Mouse (Mus musculus) bone marrow, adult 2 months (tissue): ENCODE measurements around the gene Rnf31. TPM values are rescaled to one million over a fixed set of nuclear protein-coding genes. Genes with fewer than 3 reads are reported as not detected.
A peak's percentile ranks its signal among the peaks of the same experiment; 100 is the strongest.

Experiments used
- H3K27ac ChIP-seq: fragments of 200-500 bp; 2 replicates; pipeline ENCODE4 v1.5.1; 2012; ENCODE audit warnings: low read depth, mild to moderate bottlenecking, control low read depth, inconsistent platforms, low read length; ENCODE audit not compliant: control insufficient read depth, poor library complexity, insufficient read depth
- H3K4me1 ChIP-seq: fragments of 200-500 bp; 2 replicates; pipeline ENCODE4 v1.6.1; 2011; ENCODE audit warnings: low read length; ENCODE audit not compliant: control insufficient read depth, insufficient read depth
- H3K4me3 ChIP-seq: fragments of 200-500 bp; replicated peaks from 2 replicates; pipeline ENCODE3; 2011; ENCODE audit warnings: mild to moderate bottlenecking, low read depth, low read length, control low read depth; ENCODE audit not compliant: control insufficient read depth
- CTCF ChIP-seq: fragments of 200-500 bp; IDR thresholded peaks from 2 replicates; pipeline ENCODE4 v1.5.1; 2011; ENCODE audit warnings: low read length, control low read depth; ENCODE audit not compliant: control insufficient read depth, insufficient read depth
- POLR2A ChIP-seq: fragments of 200-500 bp; IDR thresholded peaks from 2 replicates; pipeline ENCODE4 v1.6.1; 2011; ENCODE audit warnings: low read depth, mild to moderate bottlenecking, control low read depth, low read length, borderline replicate concordance; ENCODE audit not compliant: control insufficient read depth
- WGBS: fragments of 180-500 bp; shearing (Covaris S2); methylation state at CpG from one replicate; pipeline ENCODE4 v1.1.7; 2018; 5-methylcytosine and 5-hydroxymethylcytosine counted together
- polyA plus RNA-seq: library from polyadenylated mRNA; stranded (reverse); fragments of >200 nt; gene quantifications from 2 replicates; pipeline ENCODE4 v1.2.4, GENCODE M21; 2011; ENCODE audit warnings: low replicate concordance; ENCODE audit not compliant: missing spikeins, insufficient read depth, insufficient read length

The Rnf31 gene
- polyA plus RNA-seq, 1 experiment = 160 TPM

DNA sequence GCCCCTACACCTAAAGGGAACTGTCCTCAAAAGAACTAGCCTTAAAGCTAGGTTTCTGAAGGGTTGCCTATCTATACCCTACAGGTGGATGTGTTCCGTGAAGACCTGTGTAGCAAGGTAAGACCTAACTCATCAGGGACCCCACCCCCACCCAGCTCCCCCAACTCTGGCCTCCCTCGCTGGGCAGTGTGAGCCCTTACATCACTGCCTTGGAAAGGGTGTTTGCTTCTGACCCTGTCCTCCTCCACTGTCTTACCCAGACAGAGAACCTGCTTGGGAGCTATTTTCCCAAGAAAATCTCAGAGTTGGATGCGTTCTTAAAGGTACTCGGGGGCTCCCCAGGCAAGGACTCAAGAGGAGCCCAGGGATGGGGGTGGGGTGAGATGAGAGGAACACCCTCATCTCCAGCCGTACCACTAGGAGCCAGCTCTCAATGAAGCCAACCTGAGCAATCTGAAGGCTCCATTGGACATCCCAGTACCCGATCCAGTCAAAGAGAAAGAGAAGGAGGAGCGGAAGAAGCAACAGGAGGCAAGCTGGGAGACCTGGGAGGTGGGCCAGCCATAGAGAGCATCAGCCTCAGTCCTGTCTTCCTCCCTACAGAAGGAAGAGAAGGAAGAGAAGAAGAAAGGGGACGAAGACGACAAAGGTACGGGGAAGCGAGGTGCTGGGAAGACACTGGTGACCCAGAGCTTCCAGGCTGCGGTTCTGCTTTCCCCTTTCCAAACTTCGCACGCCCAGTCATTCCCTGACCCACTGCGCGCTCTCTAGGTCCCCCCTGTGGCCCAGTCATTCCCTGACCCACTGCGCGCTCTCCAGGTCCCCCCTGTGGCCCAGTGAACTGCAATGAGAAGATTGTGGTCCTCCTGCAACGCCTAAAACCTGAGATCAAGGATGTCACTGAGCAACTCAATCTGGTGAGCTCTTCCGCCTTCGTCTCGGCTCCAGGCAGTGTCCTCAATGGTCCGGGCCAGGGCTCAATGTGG is 11.7 kb upstream of the Rnf31 start:
- no peak overlapping the region for H3K27ac ChIP-seq
- WGBS = 90% methylated on average over 23 of the region's 23 CpGs
- H3K4me3 ChIP-seq = no peak overlapping the region
- no peaks in the 10 kb centered on the region; the same call in 1 of the 2 replicates for H3K4me1 ChIP-seq
- no peak for TF ChIP-seq POLR2A
- TF ChIP-seq CTCF = no peak

DNA sequence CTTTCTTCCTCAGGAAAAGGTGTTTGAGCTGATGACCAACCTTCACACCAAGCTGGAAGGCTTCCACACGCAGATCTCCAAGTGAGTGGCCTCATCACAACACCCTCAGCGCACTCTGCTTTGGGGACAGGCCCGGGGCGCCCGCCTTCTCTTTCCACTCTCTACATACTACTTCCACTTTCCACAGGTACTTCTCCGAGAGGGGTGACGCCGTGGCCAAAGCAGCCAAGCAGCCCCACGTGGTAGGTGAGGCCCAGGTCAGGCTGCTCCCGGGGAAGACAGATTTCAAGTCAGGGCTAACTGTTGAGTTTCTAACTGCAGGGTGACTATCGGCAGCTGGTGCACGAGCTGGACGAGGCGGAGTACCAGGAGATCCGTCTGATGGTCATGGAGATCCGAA is 10.8 kb upstream of the Rnf31 start:
- no peaks in the 10 kb centered on the region; the same call in 1 of the 2 replicates for H3K4me1 ChIP-seq
- no peak overlapping the region for H3K27ac ChIP-seq
- 89% methylated on average over 16 of the region's 16 CpGs for WGBS
- TF ChIP-seq CTCF = no peak
- no peak for TF ChIP-seq POLR2A
- no peak overlapping the region for H3K4me3 ChIP-seq

DNA sequence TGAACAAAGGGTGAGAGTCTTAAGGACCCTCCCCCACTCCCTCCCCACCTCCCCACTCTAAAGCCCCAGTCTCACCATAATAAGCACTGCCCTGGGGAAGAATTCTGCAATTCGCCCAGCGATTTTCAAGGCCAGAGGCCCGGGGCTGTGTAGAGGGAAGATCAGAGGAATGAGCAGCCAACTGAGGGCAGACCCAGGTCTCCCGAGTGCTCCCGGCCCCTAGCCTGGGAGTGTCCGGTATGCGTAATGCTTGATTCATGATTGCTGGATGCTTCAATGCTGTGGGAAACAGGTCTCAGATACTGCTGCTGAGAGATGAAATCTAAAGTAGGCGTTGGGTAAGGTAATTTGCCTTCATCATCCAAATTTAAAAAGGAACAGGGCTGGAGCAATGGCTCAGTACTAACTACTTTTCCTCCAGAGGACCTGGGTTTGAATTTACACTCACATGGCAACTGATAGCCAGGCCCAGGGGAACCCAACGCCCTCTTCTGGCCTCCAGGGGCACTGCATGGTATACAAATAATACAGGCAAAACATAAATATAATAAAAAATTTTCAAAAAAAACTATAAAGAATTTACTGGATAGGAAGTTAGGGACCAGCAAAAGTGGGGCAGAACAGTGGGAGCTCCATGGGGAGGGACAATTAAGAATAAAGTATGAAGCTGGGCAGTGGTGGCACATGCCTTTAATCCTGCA is 9.4 kb upstream of the Rnf31 start:
- TF ChIP-seq POLR2A = no peak
- TF ChIP-seq CTCF = peak; percentile 43; the same call in 1 of the 2 replicates
- no peak overlapping the region for H3K4me3 ChIP-seq
- WGBS = 79% methylated on average over 9 of the region's 9 CpGs
- H3K27ac ChIP-seq = no peak overlapping the region
- no peaks in the 10 kb centered on the region; the same call in 1 of the 2 replicates for H3K4me1 ChIP-seq

DNA sequence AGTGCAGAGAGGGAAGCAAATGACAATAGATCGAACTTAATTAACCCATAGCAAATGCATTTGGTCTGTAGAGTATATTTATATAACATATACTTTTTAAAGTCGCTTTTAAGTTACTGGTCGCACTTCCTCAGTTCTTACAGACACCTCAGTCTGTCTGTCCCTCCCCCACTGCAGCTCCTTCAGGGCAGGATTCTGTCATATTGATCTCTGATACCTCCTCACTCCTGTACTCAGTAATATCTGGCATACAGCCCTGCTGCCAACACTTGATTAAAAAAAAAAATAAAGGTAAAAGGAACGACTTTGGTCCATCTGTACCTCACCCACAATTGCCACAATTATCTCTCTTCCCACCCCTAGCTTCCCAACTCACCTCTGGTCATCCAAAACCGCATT is 7.2 kb upstream of the Rnf31 start:
- Histone ChIP-seq H3K4me1 (no peaks in the 10 kb centered on the region; the same call in 1 of the 2 replicates), H3K27ac (peak overlapping the region; percentile 70; the same call in 1 of the 2 replicates), H3K4me3 (peak overlapping the region; percentile 79)
- TF ChIP-seq CTCF (no peak), POLR2A (no peak)
- WGBS = 29% methylated on average over 5 of the region's 5 CpGs

DNA sequence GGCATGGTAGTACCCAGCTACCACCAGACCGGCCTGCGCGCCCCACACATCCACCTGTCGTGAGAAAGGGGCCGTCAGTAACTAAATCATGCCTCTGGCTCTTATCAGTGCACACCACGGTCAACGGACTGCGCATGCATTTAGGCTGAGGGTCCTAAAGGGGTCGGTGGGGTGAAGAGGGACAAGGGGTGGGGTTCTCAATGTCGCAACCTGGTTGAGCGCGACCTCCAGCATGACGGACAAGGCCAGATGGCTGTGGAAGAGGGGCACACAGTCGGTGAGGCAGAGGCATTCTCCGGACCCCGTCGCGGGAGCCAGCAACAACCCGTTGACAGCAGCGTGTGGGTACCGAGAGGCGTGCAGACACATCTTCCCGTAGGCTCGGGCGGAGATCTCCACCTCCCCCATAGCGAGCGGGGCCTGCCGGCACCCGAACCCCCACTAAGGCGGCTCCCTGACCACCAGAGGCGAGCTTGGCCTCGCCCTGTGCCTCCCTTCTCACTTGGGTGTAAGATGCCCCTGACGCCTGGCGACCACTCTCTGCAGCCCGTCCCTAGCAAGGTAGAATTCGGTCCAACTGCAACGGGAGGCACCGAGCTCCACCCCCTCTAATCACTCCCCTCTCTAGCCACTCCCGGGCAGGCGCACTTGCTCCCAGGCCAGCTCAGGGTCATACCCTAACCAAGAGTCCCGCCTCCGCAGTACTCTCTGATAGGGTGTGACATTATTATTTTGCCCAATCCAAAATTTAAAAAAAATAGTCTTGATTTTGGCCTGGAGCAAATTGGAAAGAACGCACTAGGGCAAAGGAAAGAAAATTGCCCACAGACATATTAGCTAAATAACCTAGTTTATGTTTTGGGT is 6.6 kb upstream of the Rnf31 start, which contains the start of gene Emc9:
Emc9 (minus strand) TSS at position 601 of the 864 bp plus-strand sequence.
- H3K4me3 ChIP-seq = peak within 1 kb of the TSS; percentile 79
- WGBS = 5% methylated on average over 43 of the region's 43 CpGs
- peak within 1 kb of the TSS; percentile 70 for H3K27ac ChIP-seq
- H3K4me1 ChIP-seq = no peaks in the 10 kb centered on the region; the same call in 1 of the 2 replicates
- TF ChIP-seq CTCF = no peak
- TF ChIP-seq POLR2A = peak; percentile 58; the same call in 1 of the 2 replicates

DNA sequence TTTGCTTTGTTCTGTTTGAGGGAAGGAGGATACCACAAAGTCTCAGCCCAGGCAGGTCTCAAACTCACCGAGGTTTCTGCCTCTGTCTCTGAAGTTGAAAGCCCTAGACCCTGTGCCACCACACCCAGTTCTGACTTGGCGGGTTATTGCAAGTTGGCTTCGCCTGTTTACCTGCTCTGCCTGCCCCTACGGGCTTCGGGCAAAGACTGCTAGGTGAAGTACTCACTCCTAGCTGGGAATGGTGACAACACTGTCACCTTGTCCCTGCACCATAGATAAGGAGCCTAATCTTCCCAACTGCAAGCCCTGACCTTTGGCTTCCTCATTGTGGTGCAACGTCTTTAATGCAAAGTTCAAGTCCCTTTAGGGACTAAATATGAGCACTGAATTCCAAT is 5.9 kb upstream of the Rnf31 start:
- TF ChIP-seq CTCF = no peak
- TF ChIP-seq POLR2A = no peak
- no peaks in the 10 kb centered on the region; the same call in 1 of the 2 replicates for H3K4me1 ChIP-seq
- peak overlapping the region; percentile 23 for H3K27ac ChIP-seq
- no peak overlapping the region for H3K4me3 ChIP-seq
- 28% methylated on average over 6 of the region's 6 CpGs for WGBS

DNA sequence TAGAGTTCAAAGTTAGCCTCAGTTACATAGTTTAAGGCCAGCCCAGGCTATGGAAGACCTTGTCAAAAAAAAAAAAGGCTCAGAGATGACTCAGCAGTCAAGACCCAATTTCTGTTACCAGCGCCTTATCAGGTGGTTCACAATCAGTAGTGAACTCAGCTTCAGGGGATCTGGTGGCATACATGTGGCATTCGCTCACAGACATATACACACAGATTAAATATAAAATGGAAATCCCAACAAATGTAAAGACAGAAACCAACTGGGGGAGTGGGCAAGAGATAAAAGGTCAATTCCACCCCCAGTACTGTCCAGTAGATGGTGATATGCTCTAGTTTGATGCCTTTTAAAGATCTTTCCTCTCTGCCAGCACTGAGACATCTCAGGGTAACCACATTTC is 5.4 kb upstream of the Rnf31 start:
- Histone ChIP-seq H3K4me3 (no peak overlapping the region), H3K27ac (peak overlapping the region; percentile 49; the same call in 1 of the 2 replicates), H3K4me1 (no peaks in the 10 kb centered on the region; the same call in 1 of the 2 replicates)
- 49% methylated on average over 2 of the region's 2 CpGs for WGBS
- TF ChIP-seq CTCF = no peak
- TF ChIP-seq POLR2A = no peak

DNA sequence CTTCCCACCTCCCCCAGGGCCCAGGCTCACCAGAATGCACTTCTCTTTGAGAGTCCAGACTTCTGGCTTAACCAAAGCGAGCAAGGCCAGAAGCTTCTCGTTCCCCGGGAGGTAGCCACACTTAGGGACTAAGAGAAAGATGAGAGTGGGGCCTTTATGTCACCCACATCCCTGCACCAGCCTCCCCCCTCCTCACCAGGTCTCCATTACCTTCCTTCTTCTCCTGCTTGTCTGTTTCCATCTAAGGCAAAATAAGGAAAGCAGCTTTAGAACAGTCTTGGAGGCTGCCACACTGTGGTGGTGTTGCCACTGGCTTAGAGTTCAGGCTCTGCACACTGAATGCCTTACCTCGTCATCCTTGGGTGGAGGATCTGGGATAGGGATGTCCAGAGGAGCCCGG is 2.2 kb upstream of the Rnf31 start:
- no peak overlapping the region for H3K27ac ChIP-seq
- H3K4me3 ChIP-seq = no peak overlapping the region
- TF ChIP-seq POLR2A = no peak
- TF ChIP-seq CTCF = no peak
- WGBS = 93% methylated on average over 5 of the region's 5 CpGs
- H3K4me1 ChIP-seq = no peaks in the 10 kb centered on the region; the same call in 1 of the 2 replicates
